Mouse (Mus musculus) cerebellum, postnatal 36 days (tissue): ENCODE results near the gene Cmss1.

ENCODE experiments used
- DNase-seq, 2 experiments: peaks; one replicate each; pipeline ENCODE4 v3.0.0; 2021 to 2022; ENCODE audit warnings: mixed read lengths in 2 of 2

Gene Cmss1

GRCm38 (mm10) chr16:57556244-57556643 lies 50.4 kb downstream of the Cmss1 start:
- DNase-seq: no peak

GRCm38 (mm10) chr16:57555667-57556066 lies 51.0 kb downstream of the Cmss1 start:
- no peak for DNase-seq

- DNase-seq: no peak
Measured at GRCm38 (mm10) chr16:57554886-57555400, 51.7 kb downstream of the Cmss1 start.

- DNase-seq: no peak
Measured at GRCm38 (mm10) chr16:57553235-57553634, 53.4 kb downstream of the Cmss1 start.

GRCm38 (mm10) chr16:57552709-57553108 lies 54.0 kb downstream of the Cmss1 start:
- DNase-seq: no peak

- no peak for DNase-seq
Measured at GRCm38 (mm10) chr16:57551617-57552016, 55.0 kb downstream of the Cmss1 start.

GRCm38 (mm10) chr16:57550817-57551216 lies 55.8 kb downstream of the Cmss1 start:
- no peak for DNase-seq

- DNase-seq: no peak
Measured at GRCm38 (mm10) chr16:57550088-57550487, 56.6 kb downstream of the Cmss1 start.

GRCm38 (mm10) chr16:57549061-57550037 lies 57.3 kb downstream of the Cmss1 start:
- peak; percentile 14 to 24 for DNase-seq

- DNase-seq: no peak
Measured at GRCm38 (mm10) chr16:57548608-57549007, 58.1 kb downstream of the Cmss1 start.

GRCm38 (mm10) chr16:57546355-57546754 lies 60.3 kb downstream of the Cmss1 start:
- no peak for DNase-seq

GRCm38 (mm10) chr16:57544441-57544840 lies 62.2 kb downstream of the Cmss1 start:
- no peak for DNase-seq

- DNase-seq: no peak
Measured at GRCm38 (mm10) chr16:57543243-57543642, 63.4 kb downstream of the Cmss1 start.

- no peak for DNase-seq
Measured at GRCm38 (mm10) chr16:57536511-57536910, 70.2 kb downstream of the Cmss1 start.

GRCm38 (mm10) chr16:57534811-57535210 lies 71.9 kb downstream of the Cmss1 start:
- DNase-seq: no peak

- no peak for DNase-seq
Measured at GRCm38 (mm10) chr16:57534365-57534764, 72.3 kb downstream of the Cmss1 start.

- no peak for DNase-seq
Measured at GRCm38 (mm10) chr16:57532081-57532493, 74.6 kb downstream of the Cmss1 start.

GRCm38 (mm10) chr16:57530547-57530946 lies 76.1 kb downstream of the Cmss1 start:
- DNase-seq: no peak

GRCm38 (mm10) chr16:57528457-57528856 lies 78.2 kb downstream of the Cmss1 start:
- DNase-seq: no peak

GRCm38 (mm10) chr16:57526893-57527292 lies 79.8 kb downstream of the Cmss1 start:
- DNase-seq: no peak

- no peak for DNase-seq
Measured at GRCm38 (mm10) chr16:57525476-57525875, 81.2 kb downstream of the Cmss1 start.

GRCm38 (mm10) chr16:57525046-57525445 lies 81.6 kb downstream of the Cmss1 start:
- DNase-seq: no peak

- DNase-seq: no peak
Measured at GRCm38 (mm10) chr16:57515636-57516035, 91.0 kb downstream of the Cmss1 start.

- DNase-seq: no peak
Measured at GRCm38 (mm10) chr16:57514371-57514770, 92.3 kb downstream of the Cmss1 start.
